Comparison of ENCODE assay signal across 8 mouse cellular contexts in the genomic region with DNA sequence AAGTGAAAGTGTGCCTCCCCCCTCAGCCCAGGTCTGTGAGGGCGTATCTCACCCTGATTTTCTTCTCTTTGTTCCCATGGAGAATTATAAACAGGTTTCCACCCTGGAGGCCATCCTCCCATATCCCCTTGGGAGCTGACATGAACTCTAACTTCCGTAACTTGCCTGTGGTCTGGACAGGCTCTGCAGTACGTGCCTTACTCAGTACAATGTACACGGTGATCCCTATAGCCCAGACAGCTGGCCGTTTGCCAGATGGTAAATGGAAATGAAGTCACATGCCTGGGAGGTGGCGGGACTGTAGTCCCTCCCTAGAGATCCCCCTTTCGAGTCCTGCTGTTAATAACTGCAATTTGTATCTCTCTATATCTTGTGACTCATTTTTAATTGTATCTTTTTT. TPM values are rescaled to one million over a fixed set of nuclear protein-coding genes. Genes with fewer than 3 reads are reported as not detected.
DNase-seq lines count a peak whose midpoint lies in the region; ATAC-seq and TF ChIP-seq lines count a peak whose summit lies in the region.

No protein-coding gene starts in this region.

- TF ChIP-seq EP300 in CH12.LX (IDR thresholded peaks at IDR 0.05; ENCODE audit: low read length) = peak; percentile 41; the same call in 1 of the 2 replicates

- H3K4me2 ChIP-seq in CH12.LX (ENCODE audit: insufficient read depth, low read depth, poor library complexity, severe bottlenecking) = peak overlapping the region; percentile 11; the same call in 1 of the 2 replicates
- H3K4me2 ChIP-seq in intestine, postnatal 0 days (replicated peaks; ENCODE audit: low read depth) = peak overlapping the region; percentile 54
- H3K4me2 ChIP-seq in lung, embryonic 16.5 days (ENCODE audit: low read depth, low read length) = peak overlapping the region; percentile 41

- H3K79me2 ChIP-seq in CH12.LX (replicated peaks; ENCODE audit: control insufficient read depth, extremely low read depth, insufficient read depth, poor library complexity, severe bottlenecking) = no peaks in the 10 kb centered on the region

- no peak overlapping the region for H3K9ac ChIP-seq in CH12.LX (ENCODE audit: insufficient read depth, low read depth)
- no peak overlapping the region for H3K9ac ChIP-seq in intestine, postnatal 0 days (ENCODE audit: low read depth, low read length)
- H3K9ac ChIP-seq in lung, embryonic 16.5 days (ENCODE audit: low read length) = peak overlapping the region; percentile 40

- in situ Hi-C loops in CH12.LX (cut with MboI; ENCODE audit: low pct_ligation_motif_present, low pct_unique_long_range_greater_than_20kb, low sequenced_read_pairs) = no loop called here

- TF ChIP-seq POLR2A in CH12.LX (IDR thresholded peaks at IDR 0.05; ENCODE audit: low read depth, low read length) = no peak
- TF ChIP-seq POLR2A in brain, embryonic 14.5 days (IDR thresholded peaks at IDR 0.05; ENCODE audit: borderline replicate concordance, extremely low read depth, insufficient read depth, insufficient read length, poor library complexity, severe bottlenecking) = no peak
- no peak for TF ChIP-seq POLR2A in olfactory bulb, adult 2 months (IDR thresholded peaks at IDR 0.05; ENCODE audit: insufficient read depth, low read depth, low read length)

- no peaks in the 10 kb centered on the region for H3K9me3 ChIP-seq in CH12.LX (replicated peaks; ENCODE audit: low read length)
- H3K9me3 ChIP-seq in intestine, postnatal 0 days (ENCODE audit: control insufficient read depth) = no peaks in the 10 kb centered on the region
- H3K9me3 ChIP-seq in lung, embryonic 16.5 days (ENCODE audit: control insufficient read depth, low read length) = no peaks in the 10 kb centered on the region

- no peak overlapping the region for H3K27ac ChIP-seq in CH12.LX (ENCODE audit: insufficient read depth, low read depth)
- peak overlapping the region; percentile 88; the same call in 1 of the 2 replicates for H3K27ac ChIP-seq in intestine, postnatal 0 days (ENCODE audit: low read depth, low read length)
- peak overlapping the region; percentile 90 for H3K27ac ChIP-seq in lung, embryonic 16.5 days (ENCODE audit: low read length)
- peak overlapping the region; percentile 16; the same call in 1 of the 2 replicates for H3K27ac ChIP-seq in olfactory bulb, adult 2 months (ENCODE audit: insufficient read depth, low read depth, low read length)

- H3K27me3 ChIP-seq in CH12.LX (replicated peaks) = no peaks in the 10 kb centered on the region
- no peaks in the 10 kb centered on the region for H3K27me3 ChIP-seq in intestine, postnatal 0 days (replicated peaks; ENCODE audit: control insufficient read depth, insufficient read depth, low read length)
- H3K27me3 ChIP-seq in lung, embryonic 16.5 days (ENCODE audit: control insufficient read depth, insufficient read depth, low read depth, low read length) = no peaks in the 10 kb centered on the region

- dilution Hi-C loops in CH12.LX (cut with MboI; ENCODE audit: extremely low pct_ligation_motif_present, extremely low pct_unique_long_range_greater_than_20kb, low sequenced_read_pairs) = no loop called here

- no peak overlapping the region for H3K4me3 ChIP-seq in CH12.LX (replicated peaks in 1 of 3; ENCODE audit: low read depth in 2 of 3, low read length in 2 of 3, poor library complexity in 1 of 3)
- no peak overlapping the region for H3K4me3 ChIP-seq in intestine, postnatal 0 days (ENCODE audit: low read depth, low read length)
- H3K4me3 ChIP-seq in lung, embryonic 16.5 days (ENCODE audit: low read length) = no peak overlapping the region
- H3K4me3 ChIP-seq in olfactory bulb, adult 2 months (ENCODE audit: insufficient read depth, low read depth, low read length) = no peak overlapping the region

- ATAC-seq in granulocyte monocyte progenitor cell, adult 5-6 weeks (replicated peaks; ENCODE audit: poor library complexity, severe bottlenecking) = peak; percentile 68
- peak; percentile 89 for ATAC-seq in intestine, postnatal 0 days
- ATAC-seq in lung, embryonic 16.5 days (ENCODE audit: low read depth) = peak; percentile 94

- peaks cover 7 to 77% of the 10 kb centered on the region in 2 experiments; a peak in 3 of 4 replicates for H3K4me1 ChIP-seq in CH12.LX (ENCODE audit: control insufficient read depth in 1 of 2, insufficient read depth in 2 of 2)
- H3K4me1 ChIP-seq in intestine, postnatal 0 days (replicated peaks; ENCODE audit: control insufficient read depth, insufficient read depth, low read length) = peaks cover 44% of the 10 kb centered on the region
- peaks cover 65% of the 10 kb centered on the region for H3K4me1 ChIP-seq in lung, embryonic 16.5 days (replicated peaks; ENCODE audit: control insufficient read depth, insufficient read depth, low read length)
- peaks cover 7% of the 10 kb centered on the region for H3K4me1 ChIP-seq in olfactory bulb, adult 2 months (ENCODE audit: control insufficient read depth, insufficient read depth, low read length)

- WGBS in intestine, postnatal 0 days = 2% methylated on average over 7 of the region's 7 CpGs
- 3% methylated on average over 7 of the region's 7 CpGs for WGBS in lung, embryonic 16.5 days
- 21% methylated on average over 7 of the region's 7 CpGs for WGBS in olfactory bulb, adult 2 months

- no peak for TF ChIP-seq RAD21 in CH12.LX (IDR thresholded peaks at IDR 0.05; ENCODE audit: low read depth, low read length)

- H3K36me3 ChIP-seq in CH12.LX (replicated peaks in 1 of 2; ENCODE audit: control insufficient read depth in 1 of 2, insufficient read depth in 1 of 2, low read length in 1 of 2) = peaks cover 0 to 2% of the 10 kb centered on the region in 2 experiments
- no peaks in the 10 kb centered on the region for H3K36me3 ChIP-seq in intestine, postnatal 0 days (ENCODE audit: control insufficient read depth, insufficient read depth)
- no peaks in the 10 kb centered on the region for H3K36me3 ChIP-seq in lung, embryonic 16.5 days (ENCODE audit: control insufficient read depth, insufficient read depth, low read length)

- peak; percentile 71 for DNase-seq in CH12.LX (ENCODE audit: extremely low read depth)
- peak; percentile 88 for DNase-seq in brain, embryonic 14.5 days (ENCODE audit: low read depth)
- DNase-seq in layer of hippocampus, adult 9-10 months (ENCODE audit: low spot score) = no peak
- DNase-seq in thymus, postnatal 0 days (ENCODE audit: low spot score) = no peak

- no peak for TF ChIP-seq CTCF in CH12.LX (conservative IDR thresholded peaks at IDR 0.05 in 1 of 2, IDR thresholded peaks at IDR 0.05 in 1 of 2; ENCODE audit: low read depth in 2 of 2, low read length in 2 of 2)
- TF ChIP-seq CTCF in brain, embryonic 14.5 days (IDR thresholded peaks at IDR 0.05; ENCODE audit: borderline replicate concordance, extremely low read depth, insufficient read depth, insufficient read length) = no peak
- no peak for TF ChIP-seq CTCF in intestine, postnatal 0 days (IDR thresholded peaks at IDR 0.05; ENCODE audit: low read depth)
- no peak for TF ChIP-seq CTCF in olfactory bulb, adult 2 months (IDR thresholded peaks at IDR 0.05; ENCODE audit: insufficient read depth, low read depth, low read length)

TF ChIP-seq in CH12.LX, 34 proteins besides CTCF, POLR2A, EP300 and RAD21:
- TF ChIP-seq E2F4 (IDR thresholded peaks at IDR 0.05; ENCODE audit: insufficient replicate concordance, low read depth, low read length) (no peak), USF2 (conservative IDR thresholded peaks at IDR 0.05; ENCODE audit: low read depth, low read length) (no peak), BHLHE40 (IDR thresholded peaks at IDR 0.05; ENCODE audit: low read depth, low read length) (peak; percentile 80), ETS1 (conservative IDR thresholded peaks at IDR 0.05; ENCODE audit: low read depth, low read length) (peak; percentile 59)
TF ChIP-seq in CH12.LX: peak in this region for 2.

RNA-seq across cellular contexts. Expression of a gene that starts 22.5 kb away (rescaled TPM):
- total RNA-seq in CH12.LX (2012; rRNA removed) (8.0 and 13.9 TPM in 2 replicates), CH12.LX (2014; rRNA removed) (5.0 and 5.5 TPM in 2 replicates)
- 13.7 and 15.5 TPM in 2 replicates for polyA plus RNA-seq in CH12.LX (2012; ENCODE audit: insufficient read length, low read depth)
- polyA plus RNA-seq in brain, embryonic 14.5 days (2012; rRNA removed) = 31.6 and 34.6 TPM in 2 replicates
- total RNA-seq in granulocyte monocyte progenitor cell, adult 5-6 weeks (2014; fragmentation: Nextera tagmentation) = 49.3 and 60.6 TPM in 2 replicates
- 65.4 and 80.5 TPM in 2 replicates for total RNA-seq in granulocyte monocyte progenitor cell, adult 5-6 weeks (2017)
- 14.1 and 14.2 TPM in 2 replicates for polyA plus RNA-seq in intestine, postnatal 0 days (2015; fragmentation: Nextera tagmentation; extraction: Ambion mirVana)
- 48.5 and 54.6 TPM in 2 replicates for polyA plus RNA-seq in lung, embryonic 16.5 days (2015; fragmentation: Nextera tagmentation; extraction: Ambion mirVana)
- not detected in 2 replicates for polyA plus RNA-seq in olfactory bulb, adult 2 months (2012; ENCODE audit: insufficient read depth, insufficient read length, low replicate concordance, missing spikeins)
- 28.2 and 30.5 TPM in 2 replicates for polyA plus RNA-seq in thymus, postnatal 0 days (2015; fragmentation: Nextera tagmentation; extraction: Ambion mirVana)

RNA-seq across cellular contexts. Expression of a gene that starts 52.4 kb away (rescaled TPM):
- total RNA-seq in CH12.LX (2012; rRNA removed) (33.6 and 33.7 TPM in 2 replicates), CH12.LX (2014; rRNA removed) (22.3 and 25.3 TPM in 2 replicates)
- polyA plus RNA-seq in CH12.LX (2012; ENCODE audit: insufficient read length, low read depth) = 38.1 and 38.2 TPM in 2 replicates
- 26.3 and 28.9 TPM in 2 replicates for polyA plus RNA-seq in brain, embryonic 14.5 days (2012; rRNA removed)
- total RNA-seq in granulocyte monocyte progenitor cell, adult 5-6 weeks (2014; fragmentation: Nextera tagmentation) = 24.5 and 25.8 TPM in 2 replicates
- total RNA-seq in granulocyte monocyte progenitor cell, adult 5-6 weeks (2017) = 33.5 and 37.1 TPM in 2 replicates
- polyA plus RNA-seq in intestine, postnatal 0 days (2015; fragmentation: Nextera tagmentation; extraction: Ambion mirVana) = 18.3 and 19.6 TPM in 2 replicates
- 27.7 and 28.3 TPM in 2 replicates for polyA plus RNA-seq in lung, embryonic 16.5 days (2015; fragmentation: Nextera tagmentation; extraction: Ambion mirVana)
- not detected in 2 replicates for polyA plus RNA-seq in olfactory bulb, adult 2 months (2012; ENCODE audit: insufficient read depth, insufficient read length, low replicate concordance, missing spikeins)
- polyA plus RNA-seq in thymus, postnatal 0 days (2015; fragmentation: Nextera tagmentation; extraction: Ambion mirVana) = 26.4 and 27.1 TPM in 2 replicates

RNA-seq across cellular contexts. Expression of a gene that starts 52.9 kb away (rescaled TPM):
- not detected in 2 replicates for total RNA-seq in CH12.LX (2012; rRNA removed)
- total RNA-seq in CH12.LX (2014; rRNA removed) = not detected in 2 replicates
- not detected in 2 replicates for polyA plus RNA-seq in CH12.LX (2012; ENCODE audit: insufficient read length, low read depth)
- polyA plus RNA-seq in brain, embryonic 14.5 days (2012; rRNA removed) = 0.26 and 0.37 TPM in 2 replicates
- total RNA-seq in granulocyte monocyte progenitor cell, adult 5-6 weeks (2014; fragmentation: Nextera tagmentation) = not detected in 2 replicates
- not detected in 2 replicates for total RNA-seq in granulocyte monocyte progenitor cell, adult 5-6 weeks (2017)
- not detected in 2 replicates for polyA plus RNA-seq in intestine, postnatal 0 days (2015; fragmentation: Nextera tagmentation; extraction: Ambion mirVana)
- polyA plus RNA-seq in lung, embryonic 16.5 days (2015; fragmentation: Nextera tagmentation; extraction: Ambion mirVana) = not detected in 2 replicates
- not detected in 2 replicates for polyA plus RNA-seq in olfactory bulb, adult 2 months (2012; ENCODE audit: insufficient read depth, insufficient read length, low replicate concordance, missing spikeins)
- polyA plus RNA-seq in thymus, postnatal 0 days (2015; fragmentation: Nextera tagmentation; extraction: Ambion mirVana) = not detected in 2 replicates

Comparison
In these comparisons a context has a peak if more than half of its experiments do, and no peak if none do; other contexts are left out.
1. DNase-seq: peak in CH12.LX (single experiment) and brain, embryonic 14.5 days (single experiment); none in layer of hippocampus, adult 9-10 months (single experiment) and thymus, postnatal 0 days (single experiment).
2. RNA of a gene that starts 22.5 kb away (polyA plus RNA-seq): 48.5 to 54.6 TPM in lung, embryonic 16.5 days, 31.6 to 34.6 TPM in brain, embryonic 14.5 days, 28.2 to 30.5 TPM in thymus, postnatal 0 days, 14.1 to 14.2 TPM in intestine, postnatal 0 days and 13.7 to 15.5 TPM in CH12.LX; not detected in olfactory bulb, adult 2 months; every median in the first group is over 10 times any median in the second.
3. RNA of a gene that starts 52.4 kb away (polyA plus RNA-seq): 38.1 to 38.2 TPM in CH12.LX, 27.7 to 28.3 TPM in lung, embryonic 16.5 days, 26.4 to 27.1 TPM in thymus, postnatal 0 days, 26.3 to 28.9 TPM in brain, embryonic 14.5 days and 18.3 to 19.6 TPM in intestine, postnatal 0 days; not detected in olfactory bulb, adult 2 months; every median in the first group is over 10 times any median in the second.
4. Peak in every context shown above with its lines, with median percentiles within 50 percentile points of each other: H3K4me2 ChIP-seq and ATAC-seq.